Comparison of ENCODE assay signal across 7 mouse cellular contexts in the genomic region with DNA sequence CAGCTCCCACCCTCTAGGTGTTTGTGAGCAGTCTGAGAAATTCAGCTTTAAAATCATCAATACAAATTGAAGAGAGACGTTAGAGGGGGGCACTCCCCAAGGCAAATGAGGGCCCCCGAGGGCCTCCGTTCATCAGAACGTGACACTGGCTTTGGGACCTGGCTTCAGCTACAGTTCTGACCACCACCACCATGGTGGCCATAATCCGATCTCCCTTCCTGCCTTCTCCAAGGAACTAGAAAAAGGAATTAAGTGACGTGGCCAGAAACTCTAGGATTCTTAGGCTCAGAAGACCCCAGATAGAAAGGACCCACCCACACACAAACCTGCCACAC. TPM values are rescaled to one million over a fixed set of nuclear protein-coding genes. Genes with fewer than 3 reads are reported as not detected.
DNase-seq lines count a peak whose midpoint lies in the region; ATAC-seq and TF ChIP-seq lines count a peak whose summit lies in the region.

No protein-coding gene starts in this region.

- peak overlapping the region; percentile 95 for H3K4me3 ChIP-seq in megakaryocyte, embryonic 14.5 days (replicated peaks)
- peak overlapping the region; percentile 84 for H3K4me3 ChIP-seq in forebrain, embryonic 11.5 days (ENCODE audit: low read depth, low read length)
- peak overlapping the region; percentile 94 for H3K4me3 ChIP-seq in limb, embryonic 11.5 days (ENCODE audit: low read depth, low read length)
- peak overlapping the region; percentile 89 for H3K4me3 ChIP-seq in small intestine, adult 2 months (ENCODE audit: low read depth, low read length)

- peak overlapping the region; percentile 88 for H3K4me2 ChIP-seq in forebrain, embryonic 11.5 days (ENCODE audit: low read depth, low read length, severe bottlenecking)
- H3K4me2 ChIP-seq in limb, embryonic 11.5 days (ENCODE audit: low read depth, severe bottlenecking): peak overlapping the region; percentile 67

- peaks cover 98% of the 10 kb centered on the region for H3K4me1 ChIP-seq in megakaryocyte, embryonic 14.5 days
- H3K4me1 ChIP-seq in forebrain, embryonic 11.5 days (replicated peaks; ENCODE audit: control insufficient read depth, insufficient read depth, low read length): peaks cover 45% of the 10 kb centered on the region
- H3K4me1 ChIP-seq in limb, embryonic 11.5 days (ENCODE audit: control insufficient read depth, insufficient read depth, low read length): peaks cover 41% of the 10 kb centered on the region
- peaks cover 46% of the 10 kb centered on the region for H3K4me1 ChIP-seq in small intestine, adult 2 months (ENCODE audit: control insufficient read depth, insufficient read depth, insufficient read length, low read length)

- H3K27ac ChIP-seq in forebrain, embryonic 11.5 days (ENCODE audit: low read depth, low read length): peak overlapping the region; percentile 90; the same call in 1 of the 2 replicates
- H3K27ac ChIP-seq in limb, embryonic 11.5 days (replicated peaks; ENCODE audit: low read depth, low read length): peak overlapping the region; percentile 86
- H3K27ac ChIP-seq in small intestine, adult 2 months (ENCODE audit: insufficient read depth, low read depth, low read length): peak overlapping the region; percentile 100

- no peak for ATAC-seq in megakaryocyte, adult 5-6 weeks (ENCODE audit: poor library complexity, severe bottlenecking)
- no peak for ATAC-seq in forebrain, embryonic 11.5 days (replicated peaks; ENCODE audit: low FRiP score)
- ATAC-seq in limb, embryonic 11.5 days (ENCODE audit: insufficient number of reproducible peaks, low FRiP score, low TSS enrichment, low read depth): no peak

- no peaks in the 10 kb centered on the region for H3K9me3 ChIP-seq in megakaryocyte, embryonic 14.5 days
- H3K9me3 ChIP-seq in forebrain, embryonic 11.5 days (ENCODE audit: control insufficient read depth, low read length): no peaks in the 10 kb centered on the region
- no peaks in the 10 kb centered on the region for H3K9me3 ChIP-seq in limb, embryonic 11.5 days (ENCODE audit: control insufficient read depth, low read length)

- no peak for TF ChIP-seq CTCF in small intestine, adult 2 months (IDR thresholded peaks at IDR 0.05; ENCODE audit: extremely low read depth, insufficient read length, insufficient replicate concordance, low read depth, low read length)

- peak overlapping the region; percentile 94 for H3K9ac ChIP-seq in forebrain, embryonic 11.5 days (ENCODE audit: low read length)
- peak overlapping the region; percentile 91 for H3K9ac ChIP-seq in limb, embryonic 11.5 days (ENCODE audit: low read length)

- 3% methylated on average over 6 of the region's 6 CpGs for WGBS in forebrain, embryonic 11.5 days
- 3% methylated on average over 6 of the region's 6 CpGs for WGBS in limb, embryonic 11.5 days
- 16% methylated on average over 6 of the region's 6 CpGs for WGBS in small intestine, adult 2 months

- no peak for DNase-seq in forebrain, embryonic 11.5 days (ENCODE audit: low spot score)
- no peak for DNase-seq in limb, embryonic 11.5 days (ENCODE audit: low spot score)
- no peak for DNase-seq in right cerebral cortex, postnatal 25 days
- no peak for DNase-seq in thymus, postnatal 36 days

- peaks cover 1% of the 10 kb centered on the region for H3K36me3 ChIP-seq in megakaryocyte, embryonic 14.5 days (replicated peaks; ENCODE audit: low read length)
- H3K36me3 ChIP-seq in forebrain, embryonic 11.5 days (ENCODE audit: control insufficient read depth, insufficient read depth, low read length): no peaks in the 10 kb centered on the region
- H3K36me3 ChIP-seq in limb, embryonic 11.5 days (ENCODE audit: control insufficient read depth, insufficient read depth, low read length): no peaks in the 10 kb centered on the region
- H3K36me3 ChIP-seq in small intestine, adult 2 months (ENCODE audit: control insufficient read depth, insufficient read depth, low read length): no peaks in the 10 kb centered on the region

- peaks cover 70% of the 10 kb centered on the region for H3K27me3 ChIP-seq in megakaryocyte, embryonic 14.5 days (replicated peaks)
- H3K27me3 ChIP-seq in forebrain, embryonic 11.5 days (ENCODE audit: control insufficient read depth, insufficient read depth, low read length): no peaks in the 10 kb centered on the region
- H3K27me3 ChIP-seq in limb, embryonic 11.5 days (ENCODE audit: control insufficient read depth, insufficient read depth, low read length): no peaks in the 10 kb centered on the region
- H3K27me3 ChIP-seq in small intestine, adult 2 months (ENCODE audit: control insufficient read depth, insufficient read depth, low read length): no peaks in the 10 kb centered on the region

- no peak for TF ChIP-seq POLR2A in small intestine, adult 2 months (IDR thresholded peaks at IDR 0.05; ENCODE audit: low read depth, low read length)

RNA-seq across cellular contexts. Expression of gene Plxnb2, which starts 1.0 kb away (rescaled TPM):
- polyA plus RNA-seq in megakaryocyte, embryonic 14.5 days (2012; ENCODE audit: insufficient read depth, low replicate concordance): 71.6 and 100 TPM in 2 replicates
- 95.9 and 101 TPM in 2 replicates for total RNA-seq in megakaryocyte, adult 5-6 weeks (2015)
- 111 and 118 TPM in 2 replicates for total RNA-seq in megakaryocyte, adult 5-6 weeks (2017)
- 162 and 176 TPM in 2 replicates for polyA plus RNA-seq in forebrain, embryonic 11.5 days (2014; fragmentation: Nextera tagmentation; extraction: Ambion mirVana)
- 122 and 125 TPM in 2 replicates for polyA plus RNA-seq in limb, embryonic 11.5 days (2014; fragmentation: Nextera tagmentation; extraction: Ambion mirVana)
- 213 and 376 TPM in 2 replicates for polyA plus RNA-seq in small intestine, adult 2 months (2012; rRNA removed)

RNA-seq across cellular contexts. Expression of gene Dennd6b, which starts 16.7 kb away (rescaled TPM):
- 3.6 and 10.0 TPM in 2 replicates for polyA plus RNA-seq in megakaryocyte, embryonic 14.5 days (2012; ENCODE audit: insufficient read depth, low replicate concordance)
- total RNA-seq in megakaryocyte, adult 5-6 weeks (2015): 0.71 and 1.4 TPM in 2 replicates
- total RNA-seq in megakaryocyte, adult 5-6 weeks (2017): 0.59 and 0.89 TPM in 2 replicates
- polyA plus RNA-seq in forebrain, embryonic 11.5 days (2014; fragmentation: Nextera tagmentation; extraction: Ambion mirVana): 26.7 and 27.5 TPM in 2 replicates
- polyA plus RNA-seq in limb, embryonic 11.5 days (2014; fragmentation: Nextera tagmentation; extraction: Ambion mirVana): 19.4 and 19.8 TPM in 2 replicates
- 7.1 and 10.6 TPM in 2 replicates for polyA plus RNA-seq in small intestine, adult 2 months (2012; rRNA removed)

RNA-seq across cellular contexts. Expression of gene Mapk11, which starts 30.2 kb away (rescaled TPM):
- polyA plus RNA-seq in megakaryocyte, embryonic 14.5 days (2012; ENCODE audit: insufficient read depth, low replicate concordance): 0.29 TPM in 1 of 2 replicates, not detected in the other
- 0.40 and 0.43 TPM in 2 replicates for total RNA-seq in megakaryocyte, adult 5-6 weeks (2015)
- 0.24 and 0.51 TPM in 2 replicates for total RNA-seq in megakaryocyte, adult 5-6 weeks (2017)
- 43.2 and 47.6 TPM in 2 replicates for polyA plus RNA-seq in forebrain, embryonic 11.5 days (2014; fragmentation: Nextera tagmentation; extraction: Ambion mirVana)
- 15.3 and 16.6 TPM in 2 replicates for polyA plus RNA-seq in limb, embryonic 11.5 days (2014; fragmentation: Nextera tagmentation; extraction: Ambion mirVana)
- 2.3 and 3.2 TPM in 2 replicates for polyA plus RNA-seq in small intestine, adult 2 months (2012; rRNA removed)

RNA-seq across cellular contexts. Expression of gene Ppp6r2, which starts 31.8 kb away (rescaled TPM):
- polyA plus RNA-seq in megakaryocyte, embryonic 14.5 days (2012; ENCODE audit: insufficient read depth, low replicate concordance): 20.7 and 31.2 TPM in 2 replicates
- total RNA-seq in megakaryocyte, adult 5-6 weeks (2015): 10.5 and 13.1 TPM in 2 replicates
- 11.6 and 12.4 TPM in 2 replicates for total RNA-seq in megakaryocyte, adult 5-6 weeks (2017)
- 45.1 and 49.2 TPM in 2 replicates for polyA plus RNA-seq in forebrain, embryonic 11.5 days (2014; fragmentation: Nextera tagmentation; extraction: Ambion mirVana)
- 22.7 and 23.4 TPM in 2 replicates for polyA plus RNA-seq in limb, embryonic 11.5 days (2014; fragmentation: Nextera tagmentation; extraction: Ambion mirVana)
- polyA plus RNA-seq in small intestine, adult 2 months (2012; rRNA removed): 73.9 and 252 TPM in 2 replicates

RNA-seq across cellular contexts. Expression of gene Mapk12, which starts 39.1 kb away (rescaled TPM):
- polyA plus RNA-seq in megakaryocyte, embryonic 14.5 days (2012; ENCODE audit: insufficient read depth, low replicate concordance): not detected in 2 replicates
- total RNA-seq in megakaryocyte, adult 5-6 weeks (2015): 0.64 and 0.65 TPM in 2 replicates
- not detected in 2 replicates for total RNA-seq in megakaryocyte, adult 5-6 weeks (2017)
- 26.9 and 29.8 TPM in 2 replicates for polyA plus RNA-seq in forebrain, embryonic 11.5 days (2014; fragmentation: Nextera tagmentation; extraction: Ambion mirVana)
- polyA plus RNA-seq in limb, embryonic 11.5 days (2014; fragmentation: Nextera tagmentation; extraction: Ambion mirVana): 14.3 and 15.2 TPM in 2 replicates
- 2.0 and 2.4 TPM in 2 replicates for polyA plus RNA-seq in small intestine, adult 2 months (2012; rRNA removed)
